Mouse (Mus musculus) spleen, adult 2 months (tissue): ENCODE measurements around the gene Hist2h2ac. TPM values are rescaled to one million over a fixed set of nuclear protein-coding genes. Genes with fewer than 3 reads are reported as not detected.

Source experiments
- DNase-seq, 2 experiments: peaks; one replicate each; pipeline versions ENCODE4 v3.0.0 to v3.0.0-alpha.2; 2012 to 2021; ENCODE audit warnings: low spot score in 2 of 2, low read depth in 1 of 2
- H3K27ac ChIP-seq: fragments of 200-500 bp; 2 replicates; pipeline ENCODE4 v1.5.1; 2012; ENCODE audit warnings: low read length, inconsistent platforms; ENCODE audit not compliant: insufficient read depth
- H3K27me3 ChIP-seq: fragments of 200-500 bp; 2 replicates; pipeline ENCODE4 v1.6.1; 2012; ENCODE audit warnings: mild to moderate bottlenecking, moderate library complexity, low read length, inconsistent platforms; ENCODE audit not compliant: control insufficient read depth, insufficient read depth
- H3K36me3 ChIP-seq: fragments of 200-500 bp; 2 replicates; pipeline ENCODE4 v1.6.1; 2012; ENCODE audit warnings: mild to moderate bottlenecking, low read length, inconsistent platforms; ENCODE audit not compliant: control insufficient read depth, insufficient read depth
- H3K4me1 ChIP-seq: fragments of 200-500 bp; 2 replicates; pipeline ENCODE4 v1.6.1; 2011; ENCODE audit warnings: inconsistent platforms; ENCODE audit not compliant: control insufficient read depth, insufficient read depth, insufficient read length
- H3K4me3 ChIP-seq: fragments of 200-500 bp; 2 replicates; pipeline ENCODE4 v1.5.1; 2011; ENCODE audit warnings: mild to moderate bottlenecking, inconsistent platforms; ENCODE audit not compliant: insufficient read depth, insufficient read length; ENCODE audit errors: extremely low read depth
- CTCF ChIP-seq: fragments of 200-500 bp; IDR thresholded peaks from 2 replicates; pipeline ENCODE4 v1.5.1; 2011; ENCODE audit warnings: mild to moderate bottlenecking, inconsistent platforms; ENCODE audit not compliant: insufficient read depth, insufficient read length, insufficient replicate concordance; ENCODE audit errors: extremely low read depth
- POLR2A ChIP-seq: fragments of 200-500 bp; IDR thresholded peaks from 2 replicates; pipeline ENCODE4 v1.6.1; 2011; ENCODE audit warnings: low read depth, low read length, inconsistent platforms
- WGBS: fragments of 180-500 bp; shearing (Covaris S2); methylation state at CpG from one replicate; pipeline ENCODE4 v1.1.7; 2018; 5-methylcytosine and 5-hydroxymethylcytosine counted together
- polyA plus RNA-seq: library from polyadenylated mRNA; depleted of rRNA; stranded (reverse); fragments of >200 nt; gene quantifications from 2 replicates; pipeline ENCODE4 v1.2.3, GENCODE M21; 2012

Gene Hist2h2ac
- polyA plus RNA-seq, 1 experiment = 31.1 TPM

DNA sequence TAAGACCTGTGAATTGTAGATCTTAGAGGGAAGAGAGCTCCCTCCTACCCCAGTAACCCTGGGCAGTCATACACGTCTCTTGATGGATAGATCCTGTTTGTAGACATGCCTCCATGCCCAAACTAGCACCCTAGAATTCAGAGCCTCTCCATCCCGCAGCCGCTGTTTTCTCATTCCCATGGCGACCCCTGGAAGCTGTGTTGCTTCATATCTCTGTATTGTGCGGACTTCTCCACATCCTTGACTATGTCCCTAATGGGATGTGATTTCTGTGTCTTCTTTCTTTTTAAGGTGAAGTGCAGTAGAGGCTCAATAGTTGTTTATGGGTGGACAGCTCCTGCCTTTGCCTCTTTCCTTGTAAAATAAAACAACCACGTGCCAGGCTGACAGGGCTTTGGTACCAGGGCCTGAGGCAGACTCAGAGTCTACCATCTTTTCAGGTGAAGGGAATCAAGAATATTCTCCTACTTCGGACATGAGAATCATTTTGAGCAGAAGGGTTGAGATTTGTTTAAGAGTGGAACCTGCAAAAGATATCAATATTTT lies 43.8 kb upstream of the Hist2h2ac start:
- TF ChIP-seq POLR2A (no peak), CTCF (no peak)
- Histone ChIP-seq H3K27ac (peak overlapping the region; percentile 100), H3K36me3 (no peaks in the 10 kb centered on the region), H3K4me3 (no peak overlapping the region), H3K27me3 (no peaks in the 10 kb centered on the region), H3K4me1 (peaks cover 7% of the 10 kb centered on the region; the same call in 1 of the 2 replicates)
- DNase-seq = no peak
- 66% methylated on average over 7 of the region's 7 CpGs for WGBS

GRCm38 (mm10) chr3:96263558-96264403 lies 43.1 kb upstream of the Hist2h2ac start:
- H3K4me1 ChIP-seq = peaks cover 7% of the 10 kb centered on the region; the same call in 1 of the 2 replicates
- no peak for TF ChIP-seq CTCF
- no peak for TF ChIP-seq POLR2A
- peak overlapping the region; percentile 76 for H3K4me3 ChIP-seq
- H3K27ac ChIP-seq = peak overlapping the region; percentile 100
- WGBS = 1% methylated on average over 27 of the region's 27 CpGs
- peak in 1 of 2 experiments; percentile 44 for DNase-seq
- no peaks in the 10 kb centered on the region for H3K27me3 ChIP-seq
- H3K36me3 ChIP-seq = no peaks in the 10 kb centered on the region

- Histone ChIP-seq H3K27ac (peak within 1 kb of the TSS; percentile 100), H3K4me1 (peaks cover 6% of the 10 kb centered on the region; the same call in 1 of the 2 replicates), H3K27me3 (no peaks in the 10 kb centered on the region), H3K36me3 (no peaks in the 10 kb centered on the region), H3K4me3 (peak within 1 kb of the TSS; percentile 76)
- TF ChIP-seq CTCF (no peak), POLR2A (peak; percentile 100)
- 1% methylated on average over 40 of the region's 40 CpGs for WGBS
- DNase-seq = peak; percentile 89 to 92
Measured at GRCm38 (mm10) chr3:96262979-96263550, 42.4 kb upstream of the Hist2h2ac start, which contains the start of gene Hist2h4. TSS of gene Hist2h4 (minus strand) at chr3:96263311.

GRCm38 (mm10) chr3:96262216-96262875 lies 41.7 kb upstream of the Hist2h2ac start:
- no peaks in the 10 kb centered on the region for H3K27me3 ChIP-seq
- H3K4me3 ChIP-seq = peak overlapping the region; percentile 76
- peaks cover 4% of the 10 kb centered on the region; the same call in 1 of the 2 replicates for H3K4me1 ChIP-seq
- peak overlapping the region; percentile 96 for H3K27ac ChIP-seq
- H3K36me3 ChIP-seq = no peaks in the 10 kb centered on the region
- TF ChIP-seq POLR2A (peak; percentile 11; the same call in 1 of the 2 replicates), CTCF (no peak)
- DNase-seq = peak; percentile 68 to 71
- under 1% methylated on average over 19 of the region's 19 CpGs for WGBS

DNA sequence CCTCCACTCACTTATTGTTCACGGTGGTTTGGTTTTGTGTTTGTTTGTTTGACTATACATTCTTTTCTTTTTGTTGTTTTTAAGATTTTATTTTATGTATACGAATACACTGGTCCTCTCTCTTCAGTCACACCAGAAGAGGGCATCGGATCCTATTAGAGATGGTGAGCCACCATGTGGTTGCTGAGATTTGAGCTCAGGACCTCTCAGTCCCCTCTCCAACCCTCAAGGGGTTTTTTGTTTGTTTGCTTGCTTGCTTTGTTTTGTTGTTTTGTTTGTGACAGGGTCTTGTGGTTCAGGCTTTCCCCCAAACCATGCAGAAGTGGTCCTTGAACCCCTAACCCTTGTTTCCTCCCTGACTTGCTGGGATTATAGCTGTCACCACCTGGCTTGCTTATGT lies 40.9 kb upstream of the Hist2h2ac start:
- no peaks in the 10 kb centered on the region for H3K27me3 ChIP-seq
- H3K4me3 ChIP-seq = 0 out of 2 replicates have a peak overlapping the region, but pooled peaks have one; percentile 76
- DNase-seq = no peak
- TF ChIP-seq POLR2A = no peak
- no peak for TF ChIP-seq CTCF
- peaks cover 4% of the 10 kb centered on the region; the same call in 1 of the 2 replicates for H3K4me1 ChIP-seq
- 56% methylated on average over 3 of the region's 3 CpGs for WGBS
- H3K36me3 ChIP-seq = no peaks in the 10 kb centered on the region
- H3K27ac ChIP-seq = peak overlapping the region; percentile 96

DNA sequence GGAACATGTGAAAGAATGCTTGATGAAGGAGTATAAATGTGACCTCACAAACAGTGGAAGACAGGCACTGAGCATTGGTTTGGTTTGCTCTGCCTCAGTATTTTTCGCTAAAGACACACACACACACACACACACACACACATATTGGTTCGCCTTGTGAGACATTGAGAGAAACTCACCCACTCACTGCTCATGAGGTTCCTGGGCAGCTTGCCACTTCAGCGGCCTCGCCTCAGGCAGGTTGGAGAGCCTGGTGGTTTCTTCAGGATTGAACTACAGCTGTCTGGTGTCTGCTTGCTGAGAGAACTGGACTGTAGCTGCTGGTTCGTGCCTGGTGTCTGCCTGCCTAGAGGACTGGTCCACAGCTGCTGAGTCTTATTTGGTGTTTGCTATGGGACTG lies 39.5 kb upstream of the Hist2h2ac start:
- Histone ChIP-seq H3K36me3 (no peaks in the 10 kb centered on the region), H3K27me3 (no peaks in the 10 kb centered on the region), H3K4me3 (no peak overlapping the region), H3K27ac (no peak overlapping the region), H3K4me1 (peaks cover 4% of the 10 kb centered on the region; the same call in 1 of the 2 replicates)
- WGBS = 91% methylated on average over 5 of the region's 5 CpGs
- no peak for TF ChIP-seq POLR2A
- no peak for TF ChIP-seq CTCF
- no peak for DNase-seq
